Mouse (Mus musculus): ENCODE data around the gene Rab35.

The Rab35 gene

DNA sequence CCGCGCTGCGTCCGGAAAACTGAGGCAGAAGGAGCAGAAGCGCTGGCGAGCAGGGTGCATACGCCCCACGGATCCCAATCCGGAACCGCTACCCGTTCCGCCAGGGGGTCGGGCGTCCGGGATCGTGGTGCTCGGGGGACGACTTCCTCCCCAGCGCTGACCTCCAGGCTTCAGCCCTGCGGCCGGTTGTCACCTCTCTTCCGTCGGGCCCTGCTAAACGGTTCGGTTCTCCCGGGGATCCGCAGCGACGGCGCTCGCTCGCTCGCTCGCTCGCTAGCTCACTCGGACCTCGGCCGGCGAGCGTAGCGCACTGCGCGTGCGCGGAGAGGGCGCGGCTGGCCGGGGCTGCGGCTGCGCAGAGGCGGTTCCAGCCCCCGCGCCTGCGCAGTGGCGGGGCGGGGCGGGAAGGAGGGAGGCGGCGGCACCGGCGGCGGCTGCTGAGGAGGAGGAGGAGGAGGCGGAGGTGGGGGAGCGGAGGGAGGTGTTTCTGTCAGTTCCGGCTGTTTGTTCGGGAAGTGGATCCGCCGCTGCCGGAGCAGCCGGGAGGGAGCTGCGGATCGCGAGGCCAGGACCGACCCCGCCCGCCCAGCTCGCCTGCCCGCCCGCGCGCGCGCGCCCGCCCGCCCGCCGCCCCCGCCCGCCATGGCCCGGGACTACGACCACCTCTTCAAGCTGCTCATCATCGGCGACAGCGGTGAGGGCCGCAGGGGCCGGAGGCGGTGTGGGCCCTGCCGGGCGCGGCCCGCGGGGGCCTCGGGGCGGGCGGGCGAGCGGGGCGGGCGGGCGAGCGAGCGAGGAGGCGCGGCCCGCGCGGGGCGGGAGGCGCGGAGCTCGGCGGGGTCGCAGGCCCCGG, at the start of gene Rab35:
Gene Rab35, plus strand, starts transcription at position 404 of the 853 bp plus-strand sequence.
- DNase-seq, result peak; percentile 100

DNA sequence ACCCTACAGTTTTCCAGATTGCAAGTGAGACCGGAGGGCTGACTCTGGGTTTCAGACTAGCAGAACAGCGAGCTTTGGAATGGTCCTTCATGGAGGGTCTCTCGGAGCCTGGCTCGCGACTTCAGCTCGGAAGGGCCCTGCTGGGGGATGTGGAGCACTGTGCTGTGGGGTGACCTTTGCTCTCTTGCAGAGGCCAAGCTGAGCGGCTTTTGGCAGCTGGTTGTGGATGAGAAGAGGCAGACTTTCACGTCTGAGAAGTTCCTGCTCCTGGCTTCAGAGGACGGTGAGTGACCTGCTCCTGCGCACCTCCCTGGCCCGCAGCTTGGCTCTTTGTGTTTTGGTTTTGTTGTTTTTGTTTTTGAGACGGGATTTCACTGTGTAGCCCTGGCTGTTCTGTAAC, 46.1 kb upstream of the Rab35 start:
- no peak for DNase-seq

DNA sequence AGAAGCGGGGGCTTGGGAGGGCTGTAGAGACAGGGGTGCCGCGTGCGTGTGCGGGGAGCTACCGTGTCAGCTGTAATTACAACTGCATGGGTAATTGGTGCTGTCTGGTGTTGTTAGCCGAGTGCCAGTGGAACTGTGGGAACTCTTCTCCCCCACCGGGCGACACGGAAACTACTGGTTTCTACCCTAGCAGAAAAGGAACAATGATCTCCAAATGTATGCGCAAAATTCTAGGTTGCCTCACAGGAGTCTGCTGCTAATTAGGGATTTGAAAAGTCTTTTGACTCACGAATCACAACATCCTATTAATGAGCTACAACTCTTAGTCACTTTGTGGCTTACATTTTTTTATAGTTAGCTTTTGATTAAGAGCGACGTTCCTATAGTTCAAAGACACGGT, 45.5 kb upstream of the Rab35 start:
- no peak for DNase-seq

DNA sequence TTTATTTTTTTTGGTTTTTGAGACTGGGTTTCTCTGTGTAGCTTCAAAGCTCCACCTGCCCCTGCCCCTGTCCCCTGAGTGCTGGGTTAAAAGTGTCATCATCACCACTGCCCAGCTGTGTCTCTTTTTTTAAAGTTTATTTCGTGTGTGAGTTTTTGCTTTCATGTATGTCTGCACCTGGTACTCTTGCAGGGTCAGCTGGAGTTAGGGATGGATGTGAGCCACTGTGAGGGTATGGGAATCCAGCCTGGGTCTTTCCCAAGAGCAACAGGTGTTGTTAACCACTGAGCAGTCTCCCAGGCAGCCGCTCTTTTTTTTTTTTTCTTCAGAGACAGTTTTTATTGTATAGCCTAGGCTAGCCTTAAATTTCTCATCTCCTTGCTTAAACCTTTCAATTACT, 44.9 kb upstream of the Rab35 start:
- DNase-seq, result no peak

DNA sequence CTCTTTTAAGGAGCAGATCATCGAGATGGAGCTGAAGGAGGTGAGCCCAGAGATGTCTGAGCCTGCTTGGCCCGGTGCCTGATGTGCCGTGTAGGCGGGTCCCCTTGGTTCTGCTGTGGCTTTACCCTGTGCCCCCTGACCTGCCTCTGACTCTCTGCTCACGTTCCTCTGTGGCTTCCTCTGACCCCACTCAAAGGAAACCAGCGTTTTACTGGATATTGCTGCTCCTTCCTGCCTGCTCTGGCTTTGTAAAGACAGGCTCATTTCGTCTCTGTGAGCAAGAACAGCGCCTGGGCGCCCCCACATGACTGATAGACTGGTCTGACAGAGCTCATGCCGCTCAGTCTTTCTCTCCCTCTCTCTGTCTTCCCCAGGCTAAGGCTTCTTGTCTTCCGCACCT, 40.7 kb upstream of the Rab35 start:
- DNase-seq, result no peak

DNA sequence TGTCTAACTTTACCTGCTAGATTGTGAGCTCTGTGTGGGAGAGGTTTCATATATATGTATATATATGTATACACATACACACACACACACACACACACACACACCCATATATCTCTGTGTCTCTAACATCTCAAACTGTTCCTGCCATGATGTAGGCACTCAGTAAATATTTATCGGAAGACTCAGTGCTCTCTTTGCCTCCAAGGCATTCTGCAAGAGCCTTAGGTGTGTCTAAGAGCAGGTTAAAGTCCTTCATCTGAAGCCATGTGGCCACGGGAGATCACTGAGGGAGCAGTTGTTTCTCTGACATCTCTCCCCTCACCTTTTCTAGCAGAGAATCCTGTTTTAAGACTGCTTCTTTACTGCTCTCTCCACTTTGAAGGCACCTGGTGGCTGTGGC, 40.2 kb upstream of the Rab35 start:
- DNase-seq, result no peak

DNA sequence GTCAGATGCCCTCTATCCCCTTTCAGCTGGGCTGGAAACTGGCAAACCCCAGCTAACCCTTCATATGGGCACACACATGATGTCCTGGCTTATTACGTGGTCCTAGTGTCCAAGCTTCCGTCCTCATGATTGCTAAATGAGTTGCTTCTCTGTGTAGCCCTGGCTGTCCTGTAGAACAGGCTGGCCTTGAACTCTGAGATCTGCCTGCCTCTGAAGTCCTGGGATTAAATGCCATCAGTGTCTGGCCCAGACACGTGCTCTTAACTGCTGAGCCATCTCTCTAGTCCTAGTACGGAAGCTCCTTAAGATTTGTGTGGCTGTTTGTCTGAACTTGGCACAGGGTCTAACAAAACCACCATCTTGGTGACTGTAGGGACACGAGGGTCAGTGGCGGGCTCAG, 28.1 kb upstream of the Rab35 start:
- DNase-seq, result no peak

DNA sequence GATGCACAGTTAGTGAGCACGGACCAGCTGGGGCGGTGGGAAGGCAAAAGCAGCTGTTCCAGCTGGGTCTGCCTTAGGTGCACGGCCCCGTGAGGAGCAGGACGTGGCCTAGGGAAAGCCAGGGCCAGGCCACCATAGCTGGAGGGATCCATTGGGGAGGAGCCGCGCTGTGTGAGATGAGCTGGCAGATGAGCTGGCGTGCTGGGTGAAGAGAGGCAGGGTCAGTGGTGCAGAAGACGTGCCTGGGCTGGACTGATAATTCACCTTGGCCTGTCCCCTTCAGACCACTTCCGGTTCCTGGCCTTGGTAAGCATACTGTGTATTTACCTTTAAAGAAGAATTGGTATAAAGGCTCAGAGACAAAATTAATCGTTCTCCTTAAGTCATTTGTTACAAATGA, 20.1 kb upstream of the Rab35 start:
- DNase-seq, result no peak

DNA sequence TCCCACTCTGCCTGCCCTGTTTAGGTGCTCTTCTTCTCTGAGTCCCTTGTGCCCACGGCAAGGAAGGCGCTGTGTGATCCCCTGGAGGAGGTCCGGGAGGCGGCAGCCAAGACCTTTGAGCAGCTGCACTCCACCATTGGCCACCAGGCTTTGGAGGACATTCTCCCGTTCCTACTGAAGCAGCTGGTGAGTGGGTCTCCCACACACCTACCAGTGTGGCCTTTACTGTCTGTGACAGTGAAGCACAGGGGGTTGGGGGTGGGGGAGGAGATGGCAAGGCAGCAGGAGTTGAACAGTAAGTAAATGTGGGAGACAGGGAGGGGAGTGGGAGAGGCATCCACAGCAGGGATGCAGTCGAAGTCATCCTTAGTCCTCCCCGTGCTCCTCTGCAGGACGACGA, 18.4 kb upstream of the Rab35 start:
- DNase-seq, result no peak

DNA sequence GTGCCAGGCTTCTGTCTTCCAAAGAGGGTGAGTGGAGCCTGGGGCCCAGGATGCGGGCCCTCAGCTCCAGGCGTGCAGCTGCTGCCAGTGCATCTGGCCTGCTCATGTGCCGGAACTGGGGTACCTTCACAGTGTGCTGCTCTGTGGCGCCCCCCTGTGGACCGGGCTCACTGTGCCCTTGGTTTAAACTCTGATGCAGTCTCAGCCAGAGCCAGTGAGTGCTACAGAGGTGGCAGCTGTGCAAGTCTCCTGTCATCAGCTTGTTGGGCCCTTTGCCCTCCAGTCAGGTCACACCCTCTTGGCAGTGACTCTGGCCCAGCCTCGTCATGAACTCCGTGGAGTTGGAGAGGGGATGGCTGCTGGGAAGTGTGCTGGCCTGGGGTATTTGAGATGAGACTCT, 16.8 kb upstream of the Rab35 start:
- peak; percentile 96 for DNase-seq

DNA sequence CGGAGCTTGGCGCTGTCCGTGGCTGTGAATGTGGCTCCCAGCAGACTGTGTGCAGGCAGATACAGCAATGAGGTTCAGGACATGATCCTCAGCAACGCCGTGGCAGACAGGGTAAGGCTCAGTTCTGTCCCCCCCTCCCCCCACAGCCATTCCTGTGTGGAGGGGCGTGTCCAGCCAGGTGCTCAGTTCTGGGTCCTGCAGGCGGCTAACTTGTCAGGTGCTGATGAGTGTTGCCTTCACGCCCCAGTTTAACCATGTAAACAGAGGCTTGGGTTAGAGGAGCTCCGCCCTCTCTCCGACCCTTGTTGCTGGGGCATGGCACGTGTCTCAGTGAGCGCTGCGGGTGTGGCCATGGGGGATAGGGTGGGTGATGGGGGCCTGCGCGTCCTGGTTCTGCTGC, 12.0 kb upstream of the Rab35 start:
- no peak for DNase-seq

DNA sequence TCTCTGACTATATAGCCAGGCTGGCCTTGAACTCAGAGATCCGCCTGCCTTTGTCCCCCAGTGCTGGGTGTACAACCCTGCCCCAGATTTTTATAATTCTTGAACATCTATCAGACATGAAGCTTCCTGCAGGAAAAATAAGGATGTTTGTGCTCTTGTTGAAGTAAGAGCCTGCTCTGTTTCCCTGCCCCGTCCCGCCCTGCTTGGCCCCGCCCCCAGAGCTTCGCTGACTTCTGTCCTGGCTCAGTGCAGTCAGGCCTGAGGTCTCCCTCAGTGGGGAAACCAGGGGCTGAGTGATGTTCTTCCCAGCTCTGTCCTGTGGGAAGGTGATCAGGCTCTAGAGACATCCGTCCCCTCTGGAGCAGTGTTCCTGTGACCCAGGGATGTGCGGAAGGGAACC, 9.0 kb upstream of the Rab35 start:
- DNase-seq, result no peak

DNA sequence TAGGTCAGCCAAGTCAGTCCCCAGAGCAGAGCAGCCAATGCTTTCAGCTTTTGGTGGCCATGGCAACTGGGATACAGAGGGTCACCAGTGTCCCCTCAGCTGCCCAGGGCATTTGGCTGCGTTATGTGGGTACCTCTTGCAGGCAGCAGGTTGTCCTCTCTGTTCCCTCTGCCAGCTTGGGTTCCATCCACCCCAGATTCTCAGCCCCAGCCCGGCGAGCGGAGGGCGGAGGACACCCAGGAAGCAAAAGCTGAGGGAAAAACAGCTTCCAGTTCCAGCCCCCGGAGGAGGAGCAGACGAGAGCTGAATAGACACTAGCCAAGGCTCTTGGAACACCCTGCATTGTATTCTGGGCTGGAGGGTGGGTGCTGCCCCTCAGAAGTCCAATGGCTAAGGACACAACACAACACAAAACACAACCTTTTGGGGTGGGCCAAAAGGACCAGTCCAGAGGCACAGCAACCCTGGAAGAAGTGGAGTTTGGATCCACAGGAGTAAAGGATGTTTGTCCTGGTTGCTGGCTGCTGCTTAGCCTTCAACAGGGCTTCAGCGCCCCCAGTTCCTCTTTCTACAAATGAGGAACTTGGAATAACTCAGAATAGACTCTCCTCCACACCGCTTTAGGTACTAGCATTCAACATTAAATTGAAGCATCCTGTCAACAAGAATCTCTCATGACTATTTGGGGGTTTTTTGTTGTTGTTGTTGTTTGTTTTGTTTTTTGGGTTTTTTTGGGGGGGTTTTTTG, 7.8 kb upstream of the Rab35 start:
- peak; percentile 95 for DNase-seq

DNA sequence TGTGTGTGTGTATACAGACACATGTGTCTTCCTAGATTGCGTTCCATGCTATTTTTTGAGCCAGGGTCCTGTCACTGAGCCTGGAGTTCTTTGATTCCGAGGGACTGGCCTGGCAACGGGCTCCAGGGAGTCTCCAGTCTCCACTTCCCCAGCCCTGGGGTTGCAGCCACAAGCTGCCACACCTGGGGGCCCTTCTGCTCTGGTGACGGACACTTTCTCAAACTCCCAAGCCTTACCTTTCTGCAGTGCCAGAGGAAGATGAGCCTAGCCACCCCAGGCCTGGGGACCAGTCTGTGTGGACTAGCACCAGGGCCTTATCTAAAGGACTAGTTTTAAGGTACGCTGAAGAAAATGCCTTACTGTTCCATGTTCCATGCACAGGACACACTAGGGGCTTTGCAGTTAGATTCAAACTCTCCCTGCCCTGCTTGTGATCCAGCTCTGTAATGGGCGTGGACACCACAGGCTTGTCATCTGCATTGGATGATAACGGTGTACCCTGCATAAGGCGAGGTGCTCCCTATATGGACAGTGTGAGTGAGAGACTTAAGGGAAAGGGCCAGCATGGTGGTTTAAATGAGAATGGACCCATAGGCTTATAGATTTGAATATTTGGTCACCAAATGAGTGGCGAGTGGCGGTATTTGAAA, 5.3 kb upstream of the Rab35 start:
- no peak for DNase-seq

DNA sequence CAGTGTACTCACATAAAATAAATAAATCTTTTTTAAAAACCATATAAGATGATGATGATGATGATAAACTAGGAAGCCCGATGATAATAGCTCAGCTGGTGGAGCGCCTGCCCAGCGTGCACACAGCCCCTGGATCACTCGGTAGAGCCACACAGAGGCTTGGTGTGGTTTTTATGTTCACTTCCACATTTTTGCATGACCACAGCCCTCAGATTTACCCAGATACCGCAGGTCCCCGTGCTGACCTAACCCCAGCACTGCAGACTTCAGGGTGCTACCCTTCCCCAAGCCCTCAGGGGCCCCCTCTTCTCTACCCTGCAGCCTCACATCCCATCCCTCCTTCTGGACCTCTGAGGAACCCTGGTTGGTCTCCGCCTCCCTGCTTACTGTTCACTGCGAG, 3.6 kb upstream of the Rab35 start:
- DNase-seq, result no peak

DNA sequence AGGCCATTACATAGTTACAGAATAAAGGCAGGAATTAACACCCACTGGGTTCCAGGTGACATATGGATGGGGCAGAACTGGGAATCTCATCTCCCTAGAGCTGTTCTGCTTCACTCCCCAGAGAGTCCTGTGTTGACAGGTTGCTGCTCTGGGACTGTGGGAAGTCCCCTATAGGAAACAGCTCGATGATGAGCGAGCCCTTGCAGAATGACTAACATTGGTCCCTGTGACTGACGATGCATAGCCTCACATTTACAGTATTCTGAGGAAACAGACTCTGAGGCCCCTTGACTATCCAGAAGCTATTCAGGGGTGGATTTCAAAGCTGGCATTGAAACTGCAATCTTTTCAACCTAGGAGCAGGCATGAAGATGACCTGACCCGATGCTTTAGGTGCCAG, 2.0 kb upstream of the Rab35 start:
- no peak for DNase-seq

DNA sequence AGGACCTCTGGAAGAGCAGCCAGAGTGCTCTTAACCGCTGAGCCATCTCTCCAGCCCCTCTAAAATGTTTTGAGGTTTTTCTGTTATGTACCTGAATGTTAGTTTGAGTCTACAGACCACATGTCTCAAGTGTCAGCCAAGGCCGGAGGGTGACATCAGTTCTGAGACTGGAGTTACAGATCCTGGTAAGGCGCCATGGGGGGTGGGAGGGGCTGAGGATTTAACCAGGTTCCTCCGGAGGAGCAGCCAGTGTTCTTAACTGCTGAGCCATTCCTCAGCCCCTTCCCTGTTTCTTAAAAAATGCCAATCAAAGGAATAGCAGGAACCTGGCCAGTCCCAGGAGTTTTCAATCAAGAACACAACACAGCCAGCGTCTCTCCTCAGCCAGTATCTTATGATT, 1.4 kb upstream of the Rab35 start:
- DNase-seq, result no peak

DNA sequence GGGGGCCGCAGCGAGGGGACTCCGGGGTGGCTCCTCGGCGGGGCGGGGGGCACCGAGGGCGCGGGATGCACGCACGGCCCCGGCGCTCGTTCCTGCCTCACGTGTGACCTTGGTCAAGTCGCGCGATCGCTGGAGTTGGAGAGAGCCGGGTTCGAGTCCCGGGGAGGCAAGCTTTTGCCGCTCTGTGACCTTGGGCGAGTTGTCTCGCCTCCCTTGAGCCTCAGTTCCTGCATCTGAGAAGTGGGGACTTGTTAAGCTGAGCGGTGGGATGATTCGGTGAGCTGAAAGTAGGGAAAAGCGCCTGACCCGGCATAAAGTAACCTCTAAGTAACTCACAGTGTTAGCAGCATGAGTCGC, 628 bp downstream of the Rab35 start:
- DNase-seq, result no peak

DNA sequence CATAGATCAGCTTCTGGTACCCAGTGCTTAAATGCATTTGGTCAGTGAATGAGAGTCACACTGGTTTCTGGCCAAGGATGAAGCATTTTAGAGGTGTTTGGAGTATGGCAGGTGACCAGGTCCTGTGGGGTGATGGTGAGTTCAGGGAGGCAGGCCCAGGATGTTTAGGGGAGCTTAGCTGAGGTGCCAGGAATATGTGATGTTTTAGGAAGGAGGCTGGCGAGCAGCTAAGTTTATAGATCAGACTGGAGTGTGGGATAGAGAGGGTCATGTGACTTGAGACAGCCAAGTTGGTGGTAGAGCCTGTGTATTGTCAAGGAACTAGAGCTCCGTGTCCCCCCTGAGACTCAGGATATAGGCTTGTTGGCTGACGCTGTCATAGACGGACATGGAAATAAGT, 1.4 kb downstream of the Rab35 start:
- DNase-seq, result no peak

DNA sequence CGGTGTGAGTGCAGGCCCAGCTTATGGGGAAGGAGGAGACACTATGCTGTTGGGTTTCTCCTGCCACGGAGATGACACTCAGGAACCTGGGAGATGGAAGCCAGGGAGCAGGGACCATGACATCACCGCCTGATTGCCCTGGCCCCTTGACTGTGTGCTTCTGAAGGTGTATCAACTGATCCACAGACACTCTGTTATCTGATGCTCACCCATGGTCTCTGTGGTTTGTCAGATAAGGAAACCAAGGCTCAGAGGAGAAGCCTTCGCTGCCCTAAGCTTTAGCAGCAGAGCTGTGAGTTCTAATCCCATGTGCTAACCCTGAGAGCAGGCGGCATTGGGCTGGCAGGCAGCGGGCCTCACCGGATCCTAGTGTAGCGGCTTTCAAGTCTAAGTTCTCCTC, 2.3 kb downstream of the Rab35 start:
- no peak for DNase-seq

DNA sequence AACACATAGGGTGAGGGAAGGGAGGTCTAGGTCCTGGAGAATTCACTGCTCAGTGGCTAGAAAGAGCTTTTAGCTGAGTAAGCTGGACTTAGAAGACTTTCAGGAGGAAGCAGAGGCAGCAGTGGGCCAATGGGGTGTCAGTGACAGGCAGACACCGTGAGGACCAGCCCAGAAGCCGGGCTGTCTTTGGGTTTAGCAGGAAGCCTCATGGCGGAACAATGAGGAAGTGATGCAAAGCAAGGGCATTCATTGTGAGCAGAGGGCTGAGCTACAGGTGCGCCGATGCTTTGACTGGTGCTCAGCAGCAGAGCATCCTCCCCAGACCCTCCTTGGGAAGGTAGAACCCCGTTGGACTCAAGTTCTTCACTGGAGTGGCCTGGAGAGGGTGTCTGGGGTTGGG, 3.8 kb downstream of the Rab35 start:
- peak; percentile 97 for DNase-seq

DNA sequence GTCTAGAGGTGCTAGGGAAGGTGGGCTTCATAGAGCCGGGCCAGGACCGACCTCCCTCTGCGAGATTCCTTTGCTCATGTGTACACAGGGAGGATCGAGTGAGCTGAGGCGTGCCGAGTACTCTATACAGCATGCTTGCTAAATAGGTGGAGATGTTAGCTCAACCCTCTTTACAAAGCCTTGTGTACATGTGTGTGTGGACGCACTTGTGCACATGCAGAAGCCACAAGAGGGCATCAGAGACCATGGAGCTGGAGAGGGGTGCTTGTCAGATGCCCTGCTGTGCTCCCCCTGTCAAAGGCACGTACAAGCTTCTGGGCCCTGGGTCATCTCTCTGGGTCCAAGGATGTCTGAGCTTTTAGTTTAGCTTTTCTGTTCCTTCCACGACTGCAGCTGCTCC, 12.5 kb downstream of the Rab35 start:
- DNase-seq, result no peak

DNA sequence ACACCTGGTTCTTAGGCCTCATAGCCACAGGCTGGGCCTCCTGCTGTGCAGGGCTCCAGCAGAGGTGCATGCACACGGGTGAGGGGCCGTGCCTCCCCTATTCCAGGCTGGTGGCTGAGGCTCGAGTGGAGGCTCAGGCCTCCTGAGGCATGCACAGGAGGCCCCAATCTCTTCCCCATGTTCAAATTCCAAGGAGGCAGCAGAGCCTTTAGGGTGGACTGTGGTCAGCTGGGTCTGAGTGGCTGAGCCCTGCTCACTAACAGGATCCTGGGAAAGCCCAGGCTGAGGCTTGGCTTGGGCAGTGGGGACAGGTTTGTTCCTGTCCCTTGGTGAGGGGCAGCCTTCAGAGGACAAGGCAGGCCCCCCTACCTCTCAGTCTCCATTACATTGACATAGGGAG, 17.2 kb downstream of the Rab35 start:
- no peak for DNase-seq

DNA sequence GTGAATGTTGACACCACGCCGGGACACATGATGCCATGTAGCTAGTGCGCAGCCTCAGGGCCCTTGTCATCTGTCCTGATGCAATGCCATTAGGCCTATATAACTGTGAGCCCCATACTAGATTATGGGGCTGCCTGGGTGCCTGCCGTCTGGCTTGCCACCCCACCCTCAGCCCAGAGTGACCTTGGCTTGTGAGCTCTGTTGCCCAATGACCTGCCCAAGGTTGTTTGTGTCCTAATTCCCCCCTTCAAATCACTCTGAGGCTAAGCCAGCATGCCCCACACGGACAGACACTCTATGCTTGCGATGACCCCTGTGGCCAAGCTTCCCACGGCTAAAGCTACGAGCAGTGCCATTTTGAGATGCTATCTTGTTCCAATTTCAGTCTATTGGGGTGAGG, 18.0 kb downstream of the Rab35 start:
- DNase-seq, result no peak
